Mouse (Mus musculus): ENCODE results near the gene Txn1.

GRCm38 (mm10) chr4:57934181-57934580, 22.0 kb downstream of the Txn1 start:
- TF ChIP-seq CTCF (IDR thresholded peaks at IDR 0.05; ENCODE audit: insufficient read depth, low read depth, low read length), result no peak
- no peak for TF ChIP-seq POLR2A (IDR thresholded peaks at IDR 0.05; ENCODE audit: insufficient read depth, low read depth, low read length)
